In genomic region chr5:104046256-104047199, GRCm38 (mm10) we compare ENCODE assay signal across 8 mouse cellular contexts. TPM values are rescaled to one million over a fixed set of nuclear protein-coding genes. Genes with fewer than 3 reads are reported as not detected.
DNase-seq lines count a peak whose midpoint lies in the region; ATAC-seq lines count a peak whose summit lies in the region.

TSS of gene Nudt9 (plus strand) at chr5:104046306.

- H3K9me3 ChIP-seq in intestine, embryonic 14.5 days (ENCODE audit: control insufficient read depth, low read length), result no peaks in the 10 kb centered on the region

- peak within 1 kb of the TSS; percentile 56 for H3K4me3 ChIP-seq in intestine, embryonic 14.5 days (ENCODE audit: low read depth, low read length)

- H3K27ac ChIP-seq in intestine, embryonic 14.5 days (ENCODE audit: low read depth), result peak within 1 kb of the TSS; percentile 87

- peak; percentile 95 to 96 for DNase-seq in adrenal gland, adult 18-20 months (ENCODE audit: low spot score in 2 of 2)
- DNase-seq in embryo, embryonic 11 days, result peak; percentile 99
- peak; percentile 97 for DNase-seq in gastrocnemius, postnatal 25 days
- peak; percentile 97 for DNase-seq in intestine, embryonic 14.5 days (ENCODE audit: low spot score)
- DNase-seq in left cerebral cortex, postnatal 14 days (ENCODE audit: low spot score in 2 of 2), result peak; percentile 98
- DNase-seq in mesoderm, embryonic 11.5 days (ENCODE audit: low read depth, low spot score), result peak; percentile 99
- DNase-seq in right cerebral cortex, postnatal 36 days (ENCODE audit: low spot score in 2 of 2), result peak; percentile 98
- DNase-seq in yolk sac, embryonic 10.5 days (ENCODE audit: low spot score), result peak; percentile 97

- intact Hi-C loops in left cerebral cortex, postnatal 14 days (cut with DNase I), result no loop called here

- ATAC-seq in intestine, embryonic 14.5 days (replicated peaks; ENCODE audit: low FRiP score, low TSS enrichment, low read depth), result peak; percentile 99

- H3K27me3 ChIP-seq in intestine, embryonic 14.5 days (replicated peaks; ENCODE audit: control insufficient read depth, insufficient read depth, low read length), result no peaks in the 10 kb centered on the region

- WGBS in intestine, embryonic 14.5 days, result 5% methylated on average over 87 of the region's 90 CpGs

- peaks cover 11% of the 10 kb centered on the region for H3K36me3 ChIP-seq in intestine, embryonic 14.5 days (ENCODE audit: control insufficient read depth, insufficient read depth, low read length)

- peak within 1 kb of the TSS; percentile 72 for H3K4me2 ChIP-seq in intestine, embryonic 14.5 days (ENCODE audit: low read length)

- H3K9ac ChIP-seq in intestine, embryonic 14.5 days (ENCODE audit: low read length), result peak within 1 kb of the TSS; percentile 69

- H3K4me1 ChIP-seq in intestine, embryonic 14.5 days (replicated peaks; ENCODE audit: control insufficient read depth, insufficient read depth, low read length), result peaks cover 5% of the 10 kb centered on the region; the same call in 1 of the 2 replicates

RNA-seq across cellular contexts. Expression of gene Nudt9, which starts in this region (rescaled TPM):
- total RNA-seq in adrenal gland, adult 18-20 months (2021), result 10 to 100 TPM; 56.9 to 61.9 TPM
- total RNA-seq in gastrocnemius, postnatal 25 days (2021), result 10 to 100 TPM; 50.4 to 55.4 TPM
- polyA plus RNA-seq in intestine, embryonic 14.5 days (2014; fragmentation: Nextera tagmentation; extraction: Ambion mirVana), result 58.5 and 59.4 TPM in 2 replicates
- 10 to 100 TPM; 56.4 to 61.9 TPM for total RNA-seq in left cerebral cortex, postnatal 14 days (2021)

Comparison
In these comparisons a context has a peak if more than half of its experiments do, and no peak if none do; other contexts are left out.
1. Peak in every context shown above with its lines: DNase-seq, ATAC-seq, H3K4me3 ChIP-seq and H3K27ac ChIP-seq.